Mouse (Mus musculus): ENCODE data around the gene Olfr1192-ps1.
"Not testable (repeated sequence)": the region's sequence is repeated elsewhere in the genome, so short reads cannot be mapped to it uniquely, and the experiment has no call there.

Olfr1192-ps1 gene

GRCm38 (mm10) chr2:88648209-88648608, at the start of gene Olfr1192-ps1:
Olfr1192-ps1 (plus strand) TSS chr2:88648509.
- no peak for DNase-seq (ENCODE audit: low read depth, low spot score)

- DNase-seq (ENCODE audit: low read depth, low spot score) = not testable (repeated sequence)
Measured at GRCm38 (mm10) chr2:88640242-88640641, 8.1 kb upstream of the Olfr1192-ps1 start, which contains the start of gene Olfr1191-ps1. Olfr1191-ps1 (plus strand) TSS chr2:88640542.

GRCm38 (mm10) chr2:88675328-88675727, 27.0 kb downstream of the Olfr1192-ps1 start, which contains the start of gene Olfr1193:
Olfr1193 (plus strand) TSS chr2:88675628.
- not testable (repeated sequence) for DNase-seq (ENCODE audit: low read depth, low spot score)

- DNase-seq (ENCODE audit: low read depth, low spot score) = no peak
Measured at GRCm38 (mm10) chr2:88689087-88689486, 40.8 kb downstream of the Olfr1192-ps1 start, which contains the start of gene Olfr1195. Olfr1195 (minus strand) TSS chr2:88689187.

- DNase-seq (ENCODE audit: low read depth, low spot score) = no peak
Measured at GRCm38 (mm10) chr2:88704497-88704896, 56.2 kb downstream of the Olfr1192-ps1 start, which contains the start of gene Olfr1196. Olfr1196 (minus strand) TSS chr2:88704597.

Measured in telencephalon, adult 2 months (tissue).